Mouse (Mus musculus) large intestine, adult 2 months (tissue): ENCODE data around the gene Rheb. TPM values are rescaled to one million over a fixed set of nuclear protein-coding genes. Genes with fewer than 3 reads are reported as not detected.
A peak's percentile ranks its signal among the peaks of the same experiment; 100 is the strongest.
"Not testable (repeated sequence)": the region's sequence is repeated elsewhere in the genome, so short reads cannot be mapped to it uniquely, and the experiment has no call there.

Source experiments
- DNase-seq: peaks from one replicate; pipeline ENCODE4 v3.0.0-alpha.2; 2012; ENCODE audit warnings: low read depth, low spot score
- WGBS: fragments of 180-500 bp; shearing (Covaris S2); methylation state at CpG from one replicate; pipeline ENCODE4 v1.1.7; 2018; 5-methylcytosine and 5-hydroxymethylcytosine counted together
- polyA plus RNA-seq: library from polyadenylated mRNA; depleted of rRNA; stranded (reverse); fragments of >200 nt; gene quantifications from 2 replicates; pipeline ENCODE4 v1.2.3, GENCODE M21; 2012

The Rheb gene
- polyA plus RNA-seq, 1 experiment, result 15.3 TPM

GRCm38 (mm10) chr5:24843841-24844240, 1.4 kb upstream of the Rheb start:
- 89% methylated on average over 5 of the region's 5 CpGs for WGBS
- DNase-seq, result no peak

GRCm38 (mm10) chr5:24843103-24843475, 665 bp upstream of the Rheb start:
- no peak for DNase-seq
- under 1% methylated on average over 21 of the region's 21 CpGs for WGBS

DNA sequence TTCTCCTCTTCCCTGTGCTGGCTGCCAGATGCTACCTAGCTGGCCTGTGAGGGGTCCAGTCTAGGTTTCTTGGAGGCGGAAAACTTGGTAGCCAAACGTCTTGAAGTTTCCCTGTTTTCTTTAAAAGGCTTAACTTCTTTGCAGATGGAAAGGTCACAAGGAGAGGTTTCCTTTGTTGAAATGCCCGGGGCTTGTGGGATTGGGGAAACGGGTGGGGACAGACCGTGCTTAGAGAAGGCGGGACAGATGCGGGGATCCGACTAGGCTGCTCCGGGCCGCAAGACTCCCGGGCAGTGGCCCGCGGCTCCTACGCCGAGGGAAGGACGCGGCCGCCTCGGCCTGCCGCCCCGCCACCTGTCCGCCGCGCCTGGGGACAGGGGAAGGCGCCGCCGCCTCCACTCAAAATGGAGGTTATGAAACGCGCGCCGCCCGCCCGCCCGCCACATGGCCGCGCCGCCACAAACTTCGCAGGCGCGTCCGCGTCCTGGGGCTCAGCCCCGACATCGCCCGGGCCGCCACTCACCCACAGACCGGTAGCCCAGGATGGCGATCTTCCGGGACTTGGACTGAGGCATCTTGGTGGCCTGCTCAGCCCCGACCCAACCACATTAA, 656 bp downstream of the Rheb start:
- no peak for DNase-seq
- WGBS, result under 1% methylated on average over 49 of the region's 50 CpGs

- 3% methylated on average over 11 of the region's 11 CpGs for WGBS
- DNase-seq, result no peak
Observed at GRCm38 (mm10) chr5:24840975-24841431, 1.4 kb downstream of the Rheb start.

GRCm38 (mm10) chr5:24834491-24834890, 7.9 kb downstream of the Rheb start:
- no peak for DNase-seq
- WGBS, result 61% methylated on average over 5 of the region's 5 CpGs

GRCm38 (mm10) chr5:24831912-24832311, 10.5 kb downstream of the Rheb start:
- no peak for DNase-seq
- 52% methylated on average over 3 of the region's 3 CpGs for WGBS

GRCm38 (mm10) chr5:24828446-24828845, 14.0 kb downstream of the Rheb start:
- 70% methylated on average over 3 of the region's 3 CpGs for WGBS
- no peak for DNase-seq

DNA sequence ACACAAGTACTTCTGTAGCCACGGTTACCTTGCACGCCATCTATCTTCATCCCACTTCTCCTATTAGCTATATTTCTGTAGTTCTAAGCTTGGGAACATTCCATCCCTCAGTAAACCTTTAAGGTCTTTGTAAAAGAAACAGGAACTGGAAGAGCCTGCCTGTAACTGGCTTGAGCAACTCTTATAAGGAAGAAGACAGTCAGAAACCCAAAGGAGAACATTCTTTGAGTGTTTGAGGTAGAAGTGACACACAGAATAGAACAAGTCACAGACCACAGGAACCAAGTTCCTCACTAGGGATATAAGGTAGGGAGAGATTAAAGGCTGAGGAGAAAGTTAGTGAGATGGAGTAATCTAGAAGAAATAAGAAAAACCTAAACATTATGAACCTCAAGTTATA, 15.3 kb downstream of the Rheb start:
- DNase-seq, result no peak
- 81% methylated on average over 2 of the region's 2 CpGs for WGBS

DNA sequence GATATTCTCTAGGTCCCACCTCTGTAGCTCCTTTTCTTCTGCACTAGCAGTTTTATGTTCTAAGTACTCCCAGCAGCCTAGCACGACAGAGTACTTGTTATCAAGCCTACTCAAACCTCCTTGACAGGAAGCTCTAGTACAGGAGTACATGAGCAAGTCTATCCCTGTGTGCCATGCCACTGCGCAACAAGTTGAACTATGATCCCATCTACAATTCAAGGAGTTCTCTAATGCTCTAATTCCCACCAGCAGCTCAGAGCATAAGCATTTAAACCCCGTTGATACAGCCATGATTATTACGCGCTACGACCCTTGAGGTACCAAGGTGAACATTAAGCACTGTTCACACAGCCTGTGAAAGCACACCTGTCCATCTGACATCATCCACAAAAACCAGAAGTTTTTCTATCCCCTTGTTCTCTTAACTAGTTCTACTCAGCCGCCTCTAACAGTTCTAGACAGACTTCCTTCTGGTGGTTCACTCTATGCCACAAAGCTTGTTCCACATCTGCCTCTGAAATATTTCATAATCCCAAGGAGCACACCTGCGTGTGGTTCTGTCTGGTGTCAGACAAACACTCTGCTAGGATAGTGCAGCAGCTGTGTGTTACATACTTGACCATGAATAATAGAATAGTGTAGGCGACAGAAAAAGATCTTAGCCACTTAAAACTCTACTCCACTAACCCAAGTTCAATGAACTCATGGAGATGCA, 16.2 kb downstream of the Rheb start:
- 54% methylated on average over 9 of the region's 9 CpGs for WGBS
- no peak for DNase-seq

GRCm38 (mm10) chr5:24825365-24826055, 16.9 kb downstream of the Rheb start:
- DNase-seq, result no peak
- WGBS, result 41% methylated on average over 4 of the region's 4 CpGs

GRCm38 (mm10) chr5:24823864-24824405, 18.5 kb downstream of the Rheb start:
- WGBS, result 86% methylated on average over 6 of the region's 6 CpGs
- no peak for DNase-seq

DNA sequence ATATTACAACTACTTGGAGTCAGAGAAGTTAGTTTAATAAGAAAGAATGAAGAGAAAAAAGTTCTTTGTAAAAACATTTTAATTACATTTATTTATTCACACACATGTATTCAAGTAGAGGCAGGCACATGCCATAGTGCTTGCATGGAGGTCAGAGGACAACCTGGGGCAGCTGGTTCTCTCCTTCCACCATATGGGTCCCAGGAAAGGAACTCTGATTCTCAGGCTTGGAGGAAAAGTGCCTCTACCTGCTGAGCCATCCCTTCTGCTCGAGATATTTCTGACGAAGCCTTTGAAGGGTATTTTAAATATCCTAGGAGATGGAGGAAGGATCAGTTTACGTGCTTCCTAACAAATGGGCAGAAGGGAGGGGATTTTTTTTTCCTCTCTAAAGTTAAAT, 19.6 kb downstream of the Rheb start:
- no peak for DNase-seq
- WGBS, result 72% methylated on average over 3 of the region's 3 CpGs

DNA sequence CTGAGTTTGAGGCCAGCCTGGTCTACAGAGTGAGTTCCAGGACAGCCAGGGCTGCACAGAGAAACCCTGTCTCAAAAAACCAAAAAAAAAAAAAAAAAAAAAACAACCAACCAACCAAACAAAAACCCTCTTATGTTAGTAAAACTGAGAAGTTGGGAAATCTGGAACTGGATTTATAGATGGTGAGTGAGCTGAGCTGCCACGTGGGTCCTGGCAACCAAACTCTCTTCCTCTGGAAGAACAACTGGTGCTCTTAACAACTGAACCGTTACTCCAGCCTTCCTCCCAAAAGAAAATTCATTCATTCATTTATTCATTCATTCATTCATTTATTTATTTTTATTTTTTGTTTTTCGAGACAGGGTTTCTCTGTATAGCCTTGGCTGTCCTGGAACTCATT, 20.2 kb downstream of the Rheb start:
- DNase-seq, result not testable (repeated sequence)
- WGBS, result 56% methylated on average over 3 of the region's 3 CpGs

GRCm38 (mm10) chr5:24821403-24821841, 21.0 kb downstream of the Rheb start:
- DNase-seq, result peak; percentile 48
- 21% methylated on average over 3 of the region's 3 CpGs for WGBS

DNA sequence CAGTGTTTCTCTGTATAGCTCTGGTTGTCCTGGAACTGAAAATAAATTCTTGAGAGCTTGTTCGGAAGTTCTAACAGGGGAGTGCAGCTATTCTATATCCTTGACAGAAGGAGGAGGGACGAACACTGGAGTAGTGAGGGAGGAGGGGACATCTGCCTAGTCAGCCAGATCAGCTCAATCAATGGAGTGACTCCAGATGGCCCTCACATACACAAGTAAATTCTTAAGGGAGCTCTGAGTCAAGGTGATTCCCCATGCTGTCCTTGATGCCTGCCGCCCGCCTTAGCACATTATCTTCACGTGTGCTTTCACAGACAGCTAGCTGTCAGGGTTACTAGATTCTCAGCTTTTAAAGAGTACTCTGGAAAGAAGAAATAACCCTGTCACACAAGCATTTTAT, 21.8 kb downstream of the Rheb start:
- DNase-seq, result no peak
- WGBS, result 74% methylated on average over 5 of the region's 5 CpGs

GRCm38 (mm10) chr5:24817191-24817590, 25.2 kb downstream of the Rheb start:
- WGBS, result 73% methylated on average over 4 of the region's 4 CpGs
- no peak for DNase-seq

GRCm38 (mm10) chr5:24813946-24814345, 28.5 kb downstream of the Rheb start:
- DNase-seq, result peak; percentile 35
- WGBS, result 12% methylated on average over 3 of the region's 3 CpGs

DNA sequence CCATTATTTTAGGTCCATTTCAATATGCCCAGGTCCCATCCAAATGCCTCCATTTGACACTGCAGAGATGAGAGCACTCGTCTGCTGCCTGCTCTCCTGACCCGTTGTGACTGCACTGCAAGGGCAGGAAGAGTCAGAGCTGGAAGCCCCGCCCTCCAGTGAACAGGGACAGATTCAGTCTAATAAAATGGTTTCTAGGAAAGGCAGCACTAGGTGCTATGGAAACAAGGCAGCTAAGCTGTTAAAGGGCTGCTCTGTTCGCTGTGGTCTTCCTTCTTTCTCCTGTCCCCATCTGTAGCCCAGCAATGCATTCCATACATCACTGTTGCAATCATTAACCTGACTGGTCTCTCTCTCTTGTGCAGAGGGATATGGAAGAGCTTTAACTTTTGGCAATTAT, 29.4 kb downstream of the Rheb start:
- DNase-seq, result no peak
- 39% methylated on average over 4 of the region's 4 CpGs for WGBS

- DNase-seq, result no peak
- WGBS, result 77% methylated on average over 6 of the region's 6 CpGs
Observed at GRCm38 (mm10) chr5:24805222-24805621, 37.2 kb downstream of the Rheb start.

GRCm38 (mm10) chr5:24804661-24805060, 37.8 kb downstream of the Rheb start:
- no peak for DNase-seq
- 87% methylated on average over 8 of the region's 8 CpGs for WGBS
